Mouse (Mus musculus): Measurements from ENCODE around the gene Trmt10a.

Trmt10a gene

GRCm38 (mm10) chr3:138197973-138198721 lies 54.9 kb downstream of the Trmt10a start:
- peak; percentile 94 for DNase-seq

- DNase-seq = no peak
Observed at GRCm38 (mm10) chr3:138198722-138199068, 55.4 kb downstream of the Trmt10a start.

DNA sequence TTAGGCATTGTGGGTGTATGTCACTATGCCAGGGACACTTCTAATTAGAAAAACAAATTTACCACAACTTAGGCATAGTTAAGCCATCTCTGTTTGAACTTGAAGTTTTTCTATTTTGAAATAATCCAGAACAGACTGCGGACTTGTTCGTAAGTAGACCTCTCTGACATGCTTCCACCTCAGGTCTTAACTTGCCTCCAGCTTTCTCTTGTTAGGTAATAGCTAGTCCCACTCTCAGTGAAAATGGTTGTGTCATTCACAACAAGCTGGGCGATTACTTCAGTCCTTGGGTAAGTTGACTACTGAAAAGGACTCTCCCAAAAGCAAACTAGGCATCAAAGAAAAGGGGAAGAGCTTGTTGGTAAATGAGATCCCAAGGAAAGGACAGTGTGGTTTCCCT lies 65.6 kb downstream of the Trmt10a start:
- DNase-seq = no peak

Data from embryo, embryonic 11 days (tissue).